Mouse (Mus musculus): Measurements from ENCODE around the gene Mcm7.

DNA sequence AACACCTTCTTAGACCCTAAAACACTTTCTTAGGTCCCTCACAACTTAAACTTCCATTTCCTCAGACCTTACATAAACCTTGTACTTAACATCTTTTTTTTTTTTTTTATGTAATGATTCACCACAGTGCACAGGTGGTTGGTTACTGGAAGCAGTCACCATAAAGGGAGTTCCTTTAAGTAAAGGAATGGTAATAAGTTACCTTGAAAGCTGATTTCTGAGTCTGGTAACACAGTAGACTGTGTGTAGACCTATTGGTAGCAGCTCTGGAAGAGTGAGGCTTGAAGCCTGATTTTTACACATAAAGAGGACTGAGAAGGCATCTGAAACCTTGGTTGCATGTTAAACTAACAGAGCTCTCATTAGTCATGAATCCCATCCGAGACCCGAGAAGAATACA is 47.6 kb upstream of the Mcm7 start:
- TF ChIP-seq MAX (IDR thresholded peaks at IDR 0.05) (no peak), CEBPB (IDR thresholded peaks at IDR 0.05; ENCODE audit: low read depth) (no peak), CTCF (IDR thresholded peaks at IDR 0.05; ENCODE audit: control insufficient read depth, insufficient read depth, insufficient read length) (no peak), USF1 (IDR thresholded peaks at IDR 0.05; ENCODE audit: low read depth) (no peak), MYOD1 (IDR thresholded peaks at IDR 0.05; ENCODE audit: control insufficient read depth, insufficient read length, low read depth) (no peak), MYOG (IDR thresholded peaks at IDR 0.05; ENCODE audit: control insufficient read depth, extremely low read depth, insufficient read length) (no peak)
